Mouse (Mus musculus): ENCODE data around the gene Zdhhc14. TPM values are rescaled to one million over a fixed set of nuclear protein-coding genes. Genes with fewer than 3 reads are reported as not detected.

Gene Zdhhc14
- total RNA-seq, 2 experiments from 2014 or later, result 3.3 to 4.7 TPM

DNA sequence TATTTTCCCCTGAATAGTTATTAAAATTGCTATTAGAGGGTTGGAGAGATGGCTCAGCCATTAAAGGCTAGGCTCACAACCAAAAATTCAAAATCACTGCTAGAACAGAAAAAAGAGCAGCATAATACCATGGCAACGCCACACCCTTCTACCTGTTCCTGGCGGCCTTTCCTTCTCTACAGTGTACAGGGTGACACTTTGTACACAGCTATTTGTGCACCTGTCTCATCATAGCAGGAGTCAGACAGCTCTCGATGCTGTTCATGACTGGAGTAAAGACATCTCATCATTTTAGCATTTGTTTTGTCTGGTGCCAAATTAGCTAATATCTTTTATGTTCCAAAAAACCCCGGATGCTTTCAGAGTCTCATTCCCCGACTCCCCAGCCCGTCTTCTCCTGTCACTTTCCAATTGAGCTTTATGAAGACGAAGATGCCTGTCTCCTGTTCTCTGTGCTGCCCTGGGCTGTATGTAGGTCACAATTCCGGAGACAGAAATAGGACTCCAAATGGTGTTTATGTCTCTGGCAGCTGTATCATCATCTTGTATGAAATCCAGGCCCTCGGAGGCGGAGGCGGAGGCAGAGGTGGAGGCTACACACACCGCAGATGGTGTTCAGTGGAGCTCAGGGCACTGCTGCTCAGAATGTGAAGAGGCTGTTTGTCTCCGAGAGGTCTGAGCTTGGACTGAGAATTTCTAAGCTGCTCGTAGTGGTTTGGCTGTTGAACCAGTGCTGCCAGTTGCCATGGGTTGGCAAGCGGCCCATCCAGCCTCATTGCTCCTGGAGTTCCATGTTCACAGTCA lies 150.8 kb downstream of the Zdhhc14 start:
- no peak for DNase-seq (ENCODE audit: low spot score)
- intact Hi-C loops (cut with DNase I), result no loop called here

DNA sequence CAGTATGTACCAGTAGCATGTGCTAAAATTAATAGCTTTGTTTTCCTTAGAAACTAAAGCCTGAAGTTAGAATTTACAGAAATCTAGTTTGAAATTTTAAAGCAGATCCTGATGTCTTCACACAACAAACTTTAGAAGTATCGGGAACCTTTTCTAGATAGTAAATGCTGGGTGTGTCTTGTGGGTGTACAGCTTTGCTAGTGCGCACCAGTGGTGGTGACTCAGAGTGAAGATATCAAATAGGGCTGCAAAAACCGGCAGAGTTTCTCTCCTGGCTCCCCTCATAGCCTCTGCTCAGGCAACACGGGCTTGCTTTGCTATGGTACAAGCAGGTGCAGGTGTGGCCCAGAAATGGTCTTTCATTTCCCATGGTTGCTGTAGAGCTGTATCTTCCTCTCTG lies 157.8 kb downstream of the Zdhhc14 start:
- no peak for DNase-seq (ENCODE audit: low spot score)
- intact Hi-C loops (cut with DNase I), result no loop called here

DNA sequence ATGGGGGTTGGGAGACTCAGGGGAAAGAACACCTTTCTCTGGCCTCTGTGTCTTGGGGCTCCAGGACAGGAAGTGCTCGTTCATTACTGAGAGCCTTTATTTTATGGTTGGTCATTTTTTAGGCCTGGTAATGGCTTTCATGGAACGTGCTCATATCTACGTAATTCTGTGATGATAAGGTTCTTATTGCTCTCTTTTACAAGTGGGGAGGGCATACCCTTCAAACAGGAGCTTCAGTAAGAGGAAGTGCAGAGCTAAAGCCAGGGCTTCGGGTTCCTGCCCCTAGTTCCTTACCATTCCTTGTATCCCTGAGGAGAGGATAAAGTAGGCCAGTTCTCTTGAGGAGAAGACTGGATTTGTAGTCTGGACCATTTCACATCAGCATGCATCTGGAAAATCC lies 158.3 kb downstream of the Zdhhc14 start:
- intact Hi-C loops (cut with DNase I), result no loop called here

DNA sequence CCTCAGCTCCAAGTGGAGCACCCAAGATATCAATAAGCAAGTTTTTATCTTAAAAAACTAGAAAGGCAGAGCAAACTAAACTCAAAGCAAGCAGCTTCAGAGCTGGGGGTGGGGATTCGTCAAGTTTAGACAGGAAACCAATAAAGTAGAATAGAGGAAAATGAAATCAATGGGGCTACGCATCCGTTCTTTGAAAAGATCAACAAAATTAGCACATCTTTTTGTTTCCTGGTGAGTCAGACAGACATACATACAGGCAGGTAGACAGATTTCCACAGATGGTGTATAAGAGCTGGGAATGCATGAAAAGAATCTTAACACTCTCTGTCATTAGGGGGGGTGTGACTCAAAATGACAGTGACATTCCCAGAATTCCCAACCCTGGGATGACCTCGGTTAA lies 159.2 kb downstream of the Zdhhc14 start:
- no peak for DNase-seq (ENCODE audit: low spot score)
- intact Hi-C loops (cut with DNase I), result no loop called here

More for the DNA sequence above, 158.3 kb downstream of the Zdhhc14 start:
- DNase-seq (ENCODE audit: low spot score), result no peak

DNA sequence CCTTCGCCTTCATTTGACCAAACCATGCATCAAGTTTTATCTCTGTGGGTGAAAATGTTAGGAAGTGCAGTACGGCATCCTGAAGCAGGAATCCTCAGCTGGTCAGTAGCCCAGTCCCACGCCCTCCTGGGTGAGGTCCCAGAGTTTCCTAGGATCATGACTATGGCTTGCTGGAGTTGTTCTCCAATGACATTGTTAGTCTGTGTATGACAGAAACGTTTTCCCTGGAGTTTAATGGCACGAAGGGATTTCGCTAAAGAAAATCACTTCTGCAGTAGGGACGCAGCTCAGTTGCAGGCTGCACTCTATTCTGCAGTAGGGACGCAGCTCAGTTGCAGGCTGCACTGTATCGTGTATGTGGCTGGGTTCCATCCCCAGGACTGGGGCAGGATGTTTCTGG lies 161.6 kb downstream of the Zdhhc14 start:
- intact Hi-C loops (cut with DNase I), result no loop called here
- DNase-seq (ENCODE audit: low spot score), result no peak

DNA sequence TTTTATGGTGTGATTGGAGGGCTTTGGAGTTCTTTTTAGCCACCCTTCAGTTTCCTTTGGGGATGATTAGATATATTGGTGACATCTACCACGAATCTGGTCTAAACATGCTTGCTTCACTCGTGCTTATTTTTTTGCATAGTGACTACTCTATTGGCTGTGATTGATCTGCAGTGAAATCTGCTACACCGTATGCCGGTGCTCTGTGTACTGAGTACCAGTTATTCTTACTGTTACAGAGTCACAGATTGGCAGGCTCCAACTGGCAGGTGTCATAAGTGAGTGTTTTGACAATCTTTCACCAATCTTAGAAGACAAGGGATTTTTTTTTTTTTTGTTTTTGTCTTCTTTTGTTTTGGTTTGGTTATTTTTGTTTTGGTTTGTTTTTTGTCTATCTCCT lies 163.2 kb downstream of the Zdhhc14 start:
- intact Hi-C loops (cut with DNase I), result no loop called here

DNA sequence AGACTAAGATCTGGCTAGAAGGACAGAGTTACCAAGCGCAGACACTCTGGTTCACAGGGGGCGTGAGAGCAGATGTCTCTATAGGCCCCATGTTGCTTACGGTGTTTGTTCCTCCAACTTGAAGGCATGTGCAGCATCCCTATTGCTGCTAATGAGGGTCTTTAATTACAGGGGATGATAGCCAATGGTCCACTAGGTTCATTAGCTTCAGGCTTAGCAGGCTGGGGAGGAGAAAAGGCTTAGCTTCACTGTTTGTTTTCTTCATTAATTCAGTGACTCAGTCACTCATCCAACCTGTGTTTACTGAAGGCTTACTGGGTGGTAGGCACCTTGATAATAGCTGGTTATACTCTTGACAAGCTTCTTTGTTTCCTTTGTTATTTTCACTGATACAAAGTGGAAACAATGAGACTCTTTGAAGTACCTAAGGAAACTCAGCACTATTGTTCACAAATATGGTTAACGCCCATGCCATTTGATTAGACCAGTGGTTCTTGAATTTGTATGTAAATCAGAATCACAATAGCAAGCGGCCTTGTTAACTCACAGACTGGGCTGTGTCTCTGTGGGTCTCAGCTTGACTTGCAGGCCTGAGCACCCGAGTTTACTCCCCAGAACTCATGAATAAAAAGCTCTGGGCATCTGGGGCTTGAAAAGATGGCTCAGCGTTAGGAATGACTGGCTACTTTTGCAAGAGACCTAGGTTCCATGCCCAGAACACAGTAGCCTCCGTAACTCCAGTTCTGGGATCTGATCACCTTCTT lies 168.1 kb downstream of the Zdhhc14 start:
- no peak for DNase-seq (ENCODE audit: low spot score)
- intact Hi-C loops (cut with DNase I), result no loop called here

More for the DNA sequence above, 163.2 kb downstream of the Zdhhc14 start:
- no peak for DNase-seq (ENCODE audit: low spot score)

DNA sequence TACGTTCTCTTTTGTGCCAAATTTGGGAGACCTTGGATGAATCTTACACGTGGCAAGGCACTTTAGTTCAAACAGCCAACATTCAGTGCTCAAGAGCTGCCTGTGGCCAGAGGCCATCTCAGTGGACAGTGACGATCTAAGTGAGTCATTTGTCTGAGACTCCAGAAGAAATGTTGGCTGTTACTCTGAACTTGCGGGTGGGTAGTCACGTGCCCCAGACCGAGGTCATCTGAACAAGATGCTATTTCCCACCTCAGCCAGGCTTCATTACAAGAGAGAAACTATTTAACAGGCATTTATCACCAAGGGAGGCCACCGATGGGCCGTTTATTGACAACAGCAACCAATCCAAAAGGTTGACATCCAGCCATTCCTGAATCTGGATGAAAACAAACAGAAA lies 174.3 kb downstream of the Zdhhc14 start:
- intact Hi-C loops (cut with DNase I), result no loop called here
- no peak for DNase-seq (ENCODE audit: low spot score)

DNA sequence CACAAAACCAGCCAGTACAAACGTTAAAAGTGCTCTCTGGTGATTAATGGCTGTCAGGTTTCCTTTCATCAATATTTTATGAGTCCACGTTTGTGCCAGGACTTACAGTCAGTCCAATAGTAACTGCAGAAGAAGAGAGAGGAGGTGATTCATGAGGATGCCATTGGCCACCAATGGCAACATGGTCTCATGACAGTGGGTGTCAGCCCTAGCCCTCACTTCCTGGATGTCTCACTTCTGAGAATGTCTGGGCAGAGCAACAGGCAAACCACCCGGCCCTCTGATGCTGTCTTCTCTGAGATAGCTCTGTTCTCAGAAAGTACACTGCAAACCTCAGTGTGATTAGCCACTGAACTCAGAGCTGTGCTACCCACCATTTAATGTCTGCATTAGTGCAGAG lies 176.1 kb downstream of the Zdhhc14 start:
- intact Hi-C loops (cut with DNase I), result no loop called here
- no peak for DNase-seq (ENCODE audit: low spot score)

DNA sequence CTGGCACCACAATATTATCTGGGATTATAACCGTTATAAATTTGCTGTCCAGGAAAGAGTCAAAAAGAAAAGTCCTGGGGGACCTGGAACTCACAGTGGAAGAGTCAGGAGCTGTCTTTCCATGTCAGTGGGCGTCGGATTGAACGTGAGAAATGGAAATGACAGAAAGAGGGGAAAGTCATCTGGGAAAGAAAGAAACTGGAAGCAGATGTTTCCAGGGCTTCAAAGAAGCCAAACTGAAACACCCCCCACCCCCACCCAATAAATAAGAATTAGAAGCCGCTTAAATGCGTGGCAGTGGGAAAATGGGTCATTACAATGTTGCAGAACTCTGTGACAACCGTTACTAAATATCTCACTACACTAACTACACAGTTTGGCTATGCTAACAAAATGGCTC lies 176.6 kb downstream of the Zdhhc14 start:
- intact Hi-C loops (cut with DNase I), result no loop called here

DNA sequence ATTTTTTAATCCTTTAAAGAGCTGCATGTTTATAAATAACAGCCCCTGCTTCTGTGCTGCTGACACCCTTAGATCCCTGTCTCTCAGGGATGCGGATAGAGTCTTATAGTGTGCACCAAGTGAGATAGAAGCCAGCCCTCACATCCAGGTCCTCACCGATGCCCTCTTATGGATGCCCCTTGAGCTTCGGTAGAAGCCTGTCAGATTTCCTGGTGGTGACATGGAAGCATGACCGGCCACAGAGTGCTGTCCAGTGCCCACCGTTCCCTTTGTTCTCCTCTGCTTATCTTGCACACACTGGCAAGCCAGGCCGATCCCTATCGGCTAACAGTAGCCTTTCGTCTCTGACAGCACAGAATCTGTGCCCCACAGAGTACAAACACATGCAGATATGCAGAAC lies 183.6 kb downstream of the Zdhhc14 start:
- no peak for DNase-seq (ENCODE audit: low spot score)
- intact Hi-C loops (cut with DNase I), result no loop called here

More for the DNA sequence above, 176.6 kb downstream of the Zdhhc14 start:
- DNase-seq (ENCODE audit: low spot score), result no peak

DNA sequence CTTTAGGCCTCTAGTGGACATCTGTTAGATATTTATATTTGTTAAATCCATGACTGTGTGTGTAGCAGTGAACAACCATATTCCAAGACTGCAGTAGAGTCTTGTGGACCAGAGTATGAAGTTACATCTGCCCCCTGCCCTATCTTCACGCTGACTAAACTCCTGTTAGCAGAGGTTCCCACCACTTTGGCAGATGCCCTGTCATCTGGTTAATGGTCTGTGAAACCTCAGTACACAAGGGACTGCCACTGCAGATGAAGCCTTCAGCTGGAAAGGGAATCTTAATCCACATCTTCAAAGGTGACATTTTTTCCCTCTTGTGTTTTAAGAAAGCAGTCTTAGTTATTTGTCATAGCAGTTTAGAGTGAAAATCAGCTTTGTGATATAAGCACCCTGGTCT lies 187.0 kb downstream of the Zdhhc14 start:
- no peak for DNase-seq (ENCODE audit: low spot score)
- intact Hi-C loops (cut with DNase I), result no loop called here

DNA sequence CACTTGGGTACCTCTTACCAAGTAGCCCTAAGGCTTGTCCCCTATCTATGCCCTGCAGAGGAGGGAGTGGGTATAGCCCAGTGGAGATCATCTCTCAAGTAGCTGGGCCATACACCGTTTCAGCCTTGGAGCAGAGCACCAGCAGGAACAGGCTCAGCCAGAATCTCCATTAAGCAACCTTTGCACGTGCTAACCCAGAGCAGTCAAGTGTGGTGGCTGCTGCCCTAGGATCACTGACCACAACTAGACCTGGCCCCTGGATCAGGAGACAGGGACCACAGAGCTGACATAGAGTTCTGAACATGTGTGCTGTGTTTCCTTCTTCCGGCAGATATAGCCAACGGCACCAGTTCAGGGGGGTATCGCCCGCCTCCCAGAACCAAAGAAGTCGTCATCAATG lies 193.0 kb downstream of the Zdhhc14 start:
- DNase-seq (ENCODE audit: low spot score), result no peak
- intact Hi-C loops (cut with DNase I), result no loop called here

DNA sequence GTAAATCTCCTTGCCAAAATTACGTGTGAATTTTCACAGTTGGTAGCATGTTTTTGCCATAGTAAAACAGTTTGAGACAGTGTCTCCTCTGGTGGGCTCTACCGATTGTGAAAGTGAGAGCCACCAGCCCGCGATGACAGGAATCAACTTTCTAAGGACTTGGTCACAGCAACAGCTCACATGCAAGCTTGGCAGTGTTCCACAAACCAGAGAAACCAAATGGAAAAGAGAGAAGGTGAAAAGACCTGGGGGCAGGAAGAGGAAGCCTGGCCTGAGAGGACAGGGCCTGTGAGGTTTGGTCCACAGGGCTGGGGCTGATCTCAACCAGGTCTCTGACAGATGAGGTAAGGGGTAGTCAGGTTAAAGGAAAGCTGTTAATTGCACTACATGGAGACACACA lies 195.5 kb downstream of the Zdhhc14 start:
- intact Hi-C loops (cut with DNase I), result no loop called here
- DNase-seq (ENCODE audit: low spot score), result no peak

DNA sequence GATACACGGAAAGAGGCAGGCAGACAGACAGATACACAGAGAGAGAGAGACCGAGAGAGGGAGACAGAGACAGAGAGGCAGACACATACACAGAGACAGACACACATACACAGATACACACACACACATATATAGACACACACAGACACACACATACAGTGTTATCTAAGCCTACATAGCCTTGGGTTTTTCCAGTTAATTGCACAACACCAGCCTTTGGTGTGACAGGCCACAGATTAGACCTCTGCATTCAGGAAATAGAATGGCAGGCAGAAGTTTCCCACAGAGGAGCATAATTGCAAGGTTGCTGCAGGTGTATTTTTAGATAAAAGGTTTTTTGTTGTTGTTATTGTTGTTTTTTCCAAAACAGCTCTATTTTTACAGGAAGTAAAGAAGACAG lies 195.9 kb downstream of the Zdhhc14 start:
- DNase-seq (ENCODE audit: low spot score), result no peak
- intact Hi-C loops (cut with DNase I), result no loop called here

DNA sequence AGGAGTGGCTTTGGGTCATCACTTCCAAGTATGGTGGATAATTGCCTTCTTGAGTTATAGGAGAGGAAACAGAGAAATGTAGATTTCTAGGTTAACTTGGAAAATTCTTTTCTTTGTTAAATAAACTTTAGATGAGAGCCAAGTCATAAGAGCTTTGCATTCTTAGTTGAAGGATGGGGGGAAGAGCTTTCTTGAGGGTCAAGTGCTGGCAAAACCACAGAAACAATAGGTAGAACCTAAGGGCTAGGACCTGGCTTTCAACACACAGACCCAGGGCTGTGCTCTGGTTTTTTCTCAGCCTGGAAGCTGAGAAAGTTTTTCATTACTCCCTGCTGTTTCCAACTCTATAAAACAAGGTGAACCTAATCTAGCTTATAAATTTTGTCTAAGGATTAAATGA lies 196.3 kb downstream of the Zdhhc14 start:
- intact Hi-C loops (cut with DNase I), result no loop called here
- no peak for DNase-seq (ENCODE audit: low spot score)

DNA sequence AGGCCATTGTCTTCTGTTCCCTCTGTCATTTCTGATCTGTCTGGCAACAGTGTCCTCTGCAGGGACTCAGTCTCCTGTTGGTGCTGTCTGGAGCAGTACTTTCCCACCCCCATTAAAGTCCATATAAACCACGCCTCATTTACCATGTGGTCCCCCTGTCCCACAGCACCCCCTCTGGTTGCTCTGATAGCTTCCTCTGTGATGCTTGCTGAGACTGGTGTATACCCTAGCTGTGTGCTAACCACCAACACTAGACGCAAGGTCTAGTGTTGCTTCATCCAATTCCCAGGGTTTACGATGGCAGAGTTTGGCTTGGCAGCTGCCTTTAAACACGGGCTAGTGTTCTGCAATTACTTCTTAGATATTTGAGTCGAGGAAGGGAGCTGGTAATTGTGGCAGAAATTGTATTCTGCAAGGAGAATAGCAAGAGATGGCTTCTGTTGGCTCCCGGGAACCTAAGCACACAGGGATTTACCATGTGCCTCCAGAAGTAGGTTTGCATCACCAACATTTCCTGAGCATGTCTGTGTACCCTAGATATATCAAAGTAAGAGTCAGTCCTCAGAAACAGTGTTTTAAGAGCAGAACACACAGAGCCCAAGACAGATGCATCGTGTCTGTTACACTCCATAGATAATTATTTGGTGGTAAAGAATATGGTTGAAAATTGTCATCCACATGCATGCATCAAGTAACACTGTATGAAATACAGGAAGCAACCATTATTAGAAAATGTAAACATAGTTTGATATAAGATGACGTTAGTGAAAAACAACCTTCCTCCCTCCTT lies 198.6 kb downstream of the Zdhhc14 start:
- intact Hi-C loops (cut with DNase I), result no loop called here
- DNase-seq (ENCODE audit: low spot score), result no peak

DNA sequence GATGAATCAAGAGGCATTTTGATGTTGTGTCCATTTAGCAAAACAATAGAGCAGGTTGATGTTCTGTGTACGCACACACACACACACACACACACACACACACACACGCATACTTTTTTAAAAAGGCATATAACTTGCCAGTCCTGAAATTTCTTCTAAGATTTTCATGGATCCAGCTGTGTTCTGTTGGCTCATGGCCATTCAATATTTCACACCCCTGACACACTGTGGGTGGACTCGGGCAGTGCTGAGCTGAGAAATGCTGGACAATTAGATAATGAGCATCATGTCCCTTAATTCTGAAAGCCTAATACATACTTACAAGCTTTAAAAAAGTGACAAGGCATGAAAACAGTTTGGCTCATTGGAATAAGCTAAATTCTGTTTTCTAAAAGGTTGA lies 200.3 kb downstream of the Zdhhc14 start:
- intact Hi-C loops (cut with DNase I), result no loop called here
- no peak for DNase-seq (ENCODE audit: low spot score)

DNA sequence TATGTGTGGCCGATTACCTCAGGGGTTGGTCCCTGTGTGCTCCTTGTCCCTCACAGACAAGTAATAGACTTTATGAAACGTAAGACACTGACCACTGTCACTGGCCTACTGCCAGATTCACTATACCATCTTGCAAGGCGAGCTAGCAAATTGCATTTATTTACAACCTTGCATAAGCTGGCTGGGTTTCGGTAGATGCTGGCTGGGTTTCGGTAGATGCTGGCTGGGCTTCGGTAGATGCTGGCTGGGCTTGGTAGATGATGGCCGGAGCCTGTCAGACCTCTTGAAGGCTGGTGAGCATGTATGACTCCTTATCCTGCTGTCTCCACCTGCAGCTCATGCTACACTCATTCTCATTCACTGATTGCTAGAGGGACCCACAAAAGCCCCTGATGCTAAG lies 200.9 kb downstream of the Zdhhc14 start:
- no peak for DNase-seq (ENCODE audit: low spot score)

DNA sequence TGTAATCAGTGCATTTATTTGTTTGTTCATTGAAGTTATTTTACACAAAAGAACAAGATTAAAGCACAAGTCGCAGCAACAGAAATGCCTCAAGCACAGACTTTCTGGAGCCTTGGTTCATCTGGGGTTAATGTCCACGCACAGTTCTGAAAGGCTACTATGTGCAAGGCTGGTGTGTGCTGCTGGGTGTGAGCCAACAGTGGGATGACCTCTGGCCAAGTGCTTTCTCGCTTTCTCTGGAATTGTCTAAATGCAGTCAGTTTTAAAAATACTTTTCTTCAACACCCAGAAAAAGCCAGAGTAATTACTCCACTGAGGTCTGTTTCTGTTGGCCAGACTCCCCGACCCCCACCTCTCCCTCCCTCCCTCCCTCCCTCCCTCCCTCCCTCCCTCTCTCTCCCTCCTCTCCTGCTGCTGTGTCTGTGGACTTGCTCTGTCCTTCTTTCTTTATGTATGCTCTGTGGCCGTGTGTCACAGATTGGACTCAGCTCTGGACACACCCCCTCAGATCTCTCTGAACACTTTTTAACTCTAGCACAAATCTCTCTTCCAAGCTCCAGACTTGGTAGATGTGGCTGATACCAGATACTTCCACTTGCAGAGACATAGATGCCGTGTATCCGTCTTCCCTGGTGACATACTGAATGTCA lies 206.2 kb downstream of the Zdhhc14 start:
- intact Hi-C loops (cut with DNase I), result no loop called here
- DNase-seq (ENCODE audit: low spot score), result no peak

More for the DNA sequence above, 200.9 kb downstream of the Zdhhc14 start:
- intact Hi-C loops (cut with DNase I), result no loop called here

Data from heart, postnatal 25 days (tissue).